In the genomic region with DNA sequence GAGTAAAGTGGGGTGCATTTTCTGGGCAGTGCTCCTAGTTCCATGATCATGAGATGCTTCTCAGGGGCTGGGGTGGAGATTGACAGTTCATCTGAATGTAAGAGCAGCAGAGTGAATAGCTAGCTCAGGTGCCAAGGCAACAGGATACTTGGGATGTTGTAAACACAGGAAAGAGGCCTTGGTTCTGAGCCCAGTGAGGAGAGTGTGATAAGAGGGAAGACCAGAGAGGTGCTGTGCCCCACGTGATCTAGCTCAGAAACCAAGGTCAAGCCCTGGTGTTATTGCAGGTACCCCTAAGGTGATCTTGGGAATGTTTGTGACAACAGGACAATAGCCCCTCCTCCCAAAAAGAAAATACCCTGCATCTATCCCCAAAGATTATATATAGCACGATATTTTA, we compare ENCODE assay signal across 24 mouse cellular contexts.
"Had no signal": no experiment of that assay in that cellular context is flagged by ENCODE, and none has a peak within 500 bp of the region (broad histone marks: within the 10 kb centered on the region; RNA-seq: fewer than 3 reads in every experiment).

No protein-coding gene starts in this region.

- H3K27me3 ChIP-seq: kidney, embryonic 15.5 days; limb, embryonic 13.5 days; megakaryocyte, embryonic 14.5 days; midbrain, embryonic 13.5 days; neural tube, embryonic 13.5 days had no signal

- H3K4me3 ChIP-seq: kidney, embryonic 15.5 days; limb, embryonic 10.5 days; limb, embryonic 13.5 days; midbrain, embryonic 10.5 days; midbrain, embryonic 13.5 days; myocyte; neural tube, embryonic 13.5 days had no signal

- H3K36me3 ChIP-seq: kidney, embryonic 15.5 days; limb, embryonic 10.5 days; limb, embryonic 13.5 days; midbrain, embryonic 10.5 days; midbrain, embryonic 13.5 days; neural tube, embryonic 13.5 days had no signal

- ATAC-seq: liver, postnatal 0 days; midbrain, embryonic 13.5 days; midbrain, embryonic 16.5 days had no signal

- H3K9me3 ChIP-seq: kidney, embryonic 15.5 days; limb, embryonic 10.5 days; limb, embryonic 13.5 days; midbrain, embryonic 10.5 days; midbrain, embryonic 13.5 days; neural tube, embryonic 13.5 days had no signal

- DNase-seq: kidney, adult 11 months; kidney, adult 8-10 months; kidney, postnatal 10 days; kidney, postnatal 4 days; layer of hippocampus, postnatal 36 days; liver; liver, postnatal 0 days; right cerebral cortex, adult 18-20 months; right cerebral cortex, postnatal 14 days; right cerebral cortex, postnatal 4 days; thymus, adult 2 months; thymus, postnatal 14 days; thymus, postnatal 4 days had no signal

- H3K27ac ChIP-seq: kidney, embryonic 15.5 days; limb, embryonic 10.5 days; limb, embryonic 13.5 days; liver, embryonic 14.5 days; midbrain, embryonic 10.5 days; midbrain, embryonic 13.5 days; neural tube, embryonic 13.5 days; stomach, postnatal 0 days had no signal

- H3K4me2 ChIP-seq: kidney, embryonic 15.5 days; limb, embryonic 13.5 days; midbrain, embryonic 13.5 days; neural tube, embryonic 13.5 days had no signal

- H3K9ac ChIP-seq: kidney, embryonic 15.5 days; limb, embryonic 13.5 days; liver, embryonic 14.5 days; liver, postnatal 0 days; midbrain, embryonic 13.5 days; neural tube, embryonic 13.5 days had no signal
